Mouse (Mus musculus): Measurements from ENCODE around the gene Tex21.
"Not testable (repeated sequence)": the region's sequence is repeated elsewhere in the genome, so short reads cannot be mapped to it uniquely, and the experiment has no call there.

Tex21 gene

GRCm38 (mm10) chr12:76195912-76196708 is 50.4 kb downstream of the Tex21 start:
- peak; percentile 56 for ATAC-seq (ENCODE audit: low TSS enrichment)

GRCm38 (mm10) chr12:76194526-76194925 is 52.0 kb downstream of the Tex21 start:
- ATAC-seq (ENCODE audit: low TSS enrichment): no peak

- ATAC-seq (ENCODE audit: low TSS enrichment): peak; percentile 81
Observed at GRCm38 (mm10) chr12:76190940-76191339, 55.6 kb downstream of the Tex21 start.

- ATAC-seq (ENCODE audit: low TSS enrichment): peak; percentile 92
Observed at GRCm38 (mm10) chr12:76187849-76188248, 58.7 kb downstream of the Tex21 start.

GRCm38 (mm10) chr12:76186473-76186872 is 60.1 kb downstream of the Tex21 start:
- ATAC-seq (ENCODE audit: low TSS enrichment): no peak

GRCm38 (mm10) chr12:76185167-76185816 is 61.3 kb downstream of the Tex21 start:
- no peak for ATAC-seq (ENCODE audit: low TSS enrichment)

GRCm38 (mm10) chr12:76184271-76184670 is 62.3 kb downstream of the Tex21 start:
- no peak for ATAC-seq (ENCODE audit: low TSS enrichment)

GRCm38 (mm10) chr12:76182831-76183230 is 63.7 kb downstream of the Tex21 start:
- no peak for ATAC-seq (ENCODE audit: low TSS enrichment)

- ATAC-seq (ENCODE audit: low TSS enrichment): no peak
Observed at GRCm38 (mm10) chr12:76181471-76181870, 65.1 kb downstream of the Tex21 start.

- ATAC-seq (ENCODE audit: low TSS enrichment): no peak
Observed at GRCm38 (mm10) chr12:76180442-76180841, 66.1 kb downstream of the Tex21 start.

- ATAC-seq (ENCODE audit: low TSS enrichment): no peak
Observed at GRCm38 (mm10) chr12:76179527-76179926, 67.0 kb downstream of the Tex21 start.

- ATAC-seq (ENCODE audit: low TSS enrichment): no peak
Observed at GRCm38 (mm10) chr12:76179051-76179450, 67.5 kb downstream of the Tex21 start.

GRCm38 (mm10) chr12:76177864-76178518 is 68.6 kb downstream of the Tex21 start:
- peak; percentile 55; the same call in 1 of the 2 replicates for ATAC-seq (ENCODE audit: low TSS enrichment)

GRCm38 (mm10) chr12:76177000-76177863 is 69.3 kb downstream of the Tex21 start, which contains the start of gene Esr2:
Gene Esr2 (minus strand): TSS chr12:76177259.
- ATAC-seq (ENCODE audit: low TSS enrichment): peak; percentile 67

GRCm38 (mm10) chr12:76165641-76166040 is 80.9 kb downstream of the Tex21 start:
- ATAC-seq (ENCODE audit: low TSS enrichment): no peak

GRCm38 (mm10) chr12:76152389-76152788 is 94.2 kb downstream of the Tex21 start:
- not testable (repeated sequence) for ATAC-seq (ENCODE audit: low TSS enrichment)

Data from frontal cortex, adult (tissue).